Mouse (Mus musculus) T-cell, adult 2 months (primary cell): Measurements from ENCODE around the gene Usp22.

Source experiments
- DNase-seq: peaks from one replicate; pipeline ENCODE4 v3.0.0; 2022; ENCODE audit warnings: low spot score

The Usp22 gene

DNA sequence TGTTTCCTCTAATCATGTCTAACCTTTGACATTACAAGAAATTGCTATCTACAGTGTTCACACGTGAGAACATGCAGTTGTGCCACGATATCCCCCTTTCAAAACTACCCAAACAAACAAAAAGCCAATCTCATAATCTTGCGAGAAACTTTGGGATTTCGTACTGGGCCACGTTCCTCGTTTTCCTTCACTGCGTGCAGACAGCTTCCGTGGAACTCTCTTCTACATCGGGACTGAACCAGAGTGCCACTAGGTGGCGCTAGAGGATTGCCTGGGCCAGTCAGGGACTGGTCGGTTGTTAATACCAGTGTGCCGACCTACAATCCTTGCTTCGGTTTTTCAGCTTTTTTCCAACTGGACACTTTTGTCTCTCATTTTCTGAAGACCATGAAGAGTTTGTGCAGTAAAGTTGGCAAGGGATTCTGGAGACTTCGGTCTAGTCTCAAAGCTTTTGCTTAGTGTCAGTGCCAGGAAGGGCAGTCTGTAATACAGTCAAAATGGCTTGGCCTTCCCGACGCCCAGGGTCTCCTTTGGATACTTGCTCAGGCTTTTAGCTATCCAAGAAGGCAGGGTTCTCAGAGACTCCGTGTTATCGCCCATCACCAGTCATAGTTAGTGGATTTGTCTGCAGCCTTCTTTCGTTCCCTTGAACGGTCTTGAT, 70.5 kb downstream of the Usp22 start:
- peak; percentile 54 for DNase-seq

DNA sequence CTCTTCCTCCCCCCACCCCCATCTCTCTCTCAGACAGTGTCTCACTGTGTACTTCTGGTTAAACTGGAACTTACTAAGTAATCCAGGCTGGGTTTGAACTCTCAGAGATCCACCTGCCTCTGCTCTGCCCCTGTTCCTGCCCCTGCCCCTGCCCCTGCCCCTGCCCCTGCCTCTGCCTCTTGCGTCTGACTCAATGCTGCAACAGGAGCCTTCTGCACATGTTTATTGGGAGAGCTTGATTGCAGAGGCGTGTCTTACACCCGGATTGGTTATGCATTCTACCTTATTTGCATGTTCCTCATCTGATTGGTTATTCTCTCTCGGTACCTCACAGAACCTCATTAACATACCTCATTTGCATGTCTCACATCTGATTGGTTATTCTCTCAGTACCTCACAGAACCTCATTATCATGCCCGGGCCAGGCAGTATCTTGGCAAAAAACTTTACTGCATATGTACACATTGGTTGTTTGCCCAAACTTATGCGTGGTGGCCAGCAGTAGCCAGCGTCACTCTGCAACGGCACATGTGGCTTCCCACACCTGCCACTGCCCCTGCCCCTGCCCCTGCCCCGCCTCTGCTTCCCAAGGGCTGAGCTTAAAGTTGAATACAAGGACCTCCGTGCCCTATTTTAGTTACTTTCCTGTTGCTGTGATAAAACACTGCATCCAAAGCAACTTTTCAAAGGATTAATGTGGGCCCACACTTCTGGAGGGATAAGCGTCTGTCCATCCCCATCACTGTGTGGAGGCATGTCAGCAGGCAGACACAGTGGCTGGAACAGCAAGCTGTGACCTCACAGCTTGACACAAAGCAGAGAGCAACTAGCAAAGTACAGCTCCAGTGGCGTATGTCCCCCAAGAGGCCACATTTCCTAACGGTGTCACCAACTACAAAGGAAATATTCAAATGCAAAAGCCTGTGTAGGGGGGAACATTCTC, 72.2 kb downstream of the Usp22 start:
- DNase-seq, result no peak
